Mouse (Mus musculus) right cerebral cortex, postnatal 4 days (tissue): Measurements from ENCODE around the gene Pigq.

ENCODE experiments used
- DNase-seq: peaks from one replicate; pipeline ENCODE4 v3.0.0-alpha.2; 2022

Pigq gene

GRCm38 (mm10) chr17:25919786-25920642, 24.7 kb downstream of the Pigq start:
- peak; percentile 100 for DNase-seq

- peak; percentile 54 for DNase-seq
Measured at GRCm38 (mm10) chr17:25919144-25919785, 25.5 kb downstream of the Pigq start, which contains the start of gene Rab40c. Rab40c (minus strand) TSS chr17:25919727.

GRCm38 (mm10) chr17:25918037-25918750, 26.5 kb downstream of the Pigq start:
- DNase-seq: no peak

- no peak for DNase-seq
Measured at GRCm38 (mm10) chr17:25916931-25917647, 27.6 kb downstream of the Pigq start.

GRCm38 (mm10) chr17:25914295-25914694, 30.4 kb downstream of the Pigq start:
- no peak for DNase-seq

- DNase-seq: no peak
Measured at GRCm38 (mm10) chr17:25913877-25914275, 30.9 kb downstream of the Pigq start.

GRCm38 (mm10) chr17:25913186-25913876, 31.4 kb downstream of the Pigq start:
- no peak for DNase-seq

- DNase-seq: no peak
Measured at GRCm38 (mm10) chr17:25911816-25912215, 32.9 kb downstream of the Pigq start.

- no peak for DNase-seq
Measured at GRCm38 (mm10) chr17:25907640-25908039, 37.1 kb downstream of the Pigq start.

GRCm38 (mm10) chr17:25903061-25903460, 41.7 kb downstream of the Pigq start:
- DNase-seq: no peak

GRCm38 (mm10) chr17:25900193-25900592, 44.5 kb downstream of the Pigq start:
- DNase-seq: no peak

- DNase-seq: no peak
Measured at GRCm38 (mm10) chr17:25895891-25896290, 48.8 kb downstream of the Pigq start.

GRCm38 (mm10) chr17:25895415-25895814, 49.3 kb downstream of the Pigq start:
- DNase-seq: no peak

- peak; percentile 65 for DNase-seq
Measured at GRCm38 (mm10) chr17:25893975-25894617, 50.6 kb downstream of the Pigq start.

GRCm38 (mm10) chr17:25888837-25889236, 55.9 kb downstream of the Pigq start:
- no peak for DNase-seq

GRCm38 (mm10) chr17:25887467-25887866, 57.3 kb downstream of the Pigq start:
- DNase-seq: no peak

GRCm38 (mm10) chr17:25886806-25887205, 57.9 kb downstream of the Pigq start:
- DNase-seq: no peak

- no peak for DNase-seq
Measured at GRCm38 (mm10) chr17:25885636-25886035, 59.1 kb downstream of the Pigq start.

- no peak for DNase-seq
Measured at GRCm38 (mm10) chr17:25883824-25884223, 60.9 kb downstream of the Pigq start.

GRCm38 (mm10) chr17:25883268-25883667, 61.5 kb downstream of the Pigq start:
- no peak for DNase-seq

GRCm38 (mm10) chr17:25882306-25882705, 62.4 kb downstream of the Pigq start:
- no peak for DNase-seq

GRCm38 (mm10) chr17:25881691-25882090, 63.0 kb downstream of the Pigq start:
- DNase-seq: no peak
